Mouse (Mus musculus): ENCODE results near the gene Ppp4r2.

DNA sequence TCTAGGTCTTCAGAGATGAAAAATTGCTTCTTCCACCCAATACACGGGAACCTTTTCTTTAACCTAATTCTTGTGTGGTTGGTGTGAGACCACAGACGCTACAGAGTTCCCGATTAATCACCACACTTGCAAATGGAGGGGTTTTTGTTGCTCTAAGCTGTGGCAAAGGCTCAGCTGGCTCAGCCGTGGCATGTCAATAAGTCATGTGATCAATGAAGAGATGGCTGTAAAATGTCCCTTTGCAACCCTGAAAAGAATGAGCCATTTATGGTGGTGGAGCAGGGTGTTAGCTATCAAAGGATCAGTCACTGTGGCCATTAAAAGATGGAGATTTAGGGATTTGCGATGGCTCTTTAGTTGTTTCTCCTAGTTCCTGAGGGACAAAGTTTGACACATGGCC is 71.0 kb downstream of the Ppp4r2 start:
- TF ChIP-seq CTCF (IDR thresholded peaks at IDR 0.05; ENCODE audit: low read depth), result no peak
- no peak for TF ChIP-seq EP300 (IDR thresholded peaks at IDR 0.05; ENCODE audit: low read depth)

All from liver, embryonic 14.5 days (tissue).